Mouse (Mus musculus) embryo, embryonic 11 days (tissue): ENCODE measurements around the gene Tspan1.

Experiments used
- DNase-seq: peaks from one replicate; pipeline ENCODE4 v3.0.0-alpha.2; 2015

The Tspan1 gene

DNA sequence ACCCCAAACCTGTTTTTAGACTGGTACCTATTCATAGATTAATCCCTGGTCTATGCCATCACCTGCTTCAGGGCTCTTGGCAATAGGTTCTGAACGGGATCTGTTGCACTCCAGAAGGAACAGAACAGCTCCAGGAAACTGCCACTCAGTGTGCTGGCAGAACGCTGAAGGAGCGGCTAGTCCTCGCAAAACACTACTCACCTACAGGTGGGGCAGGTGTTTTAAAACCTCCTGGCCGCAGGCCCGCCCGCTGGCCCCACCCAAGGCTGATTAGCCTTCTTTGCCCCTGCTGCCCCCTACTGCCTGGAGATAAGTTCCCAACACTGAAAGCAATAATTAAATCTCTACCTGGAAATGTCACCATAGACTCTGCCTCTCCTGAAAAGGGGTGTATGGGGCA, at the start of gene Tspan1:
Gene Tspan1 (minus strand): TSS at position 198 of the 400 bp plus-strand sequence.
- no peak for DNase-seq

DNA sequence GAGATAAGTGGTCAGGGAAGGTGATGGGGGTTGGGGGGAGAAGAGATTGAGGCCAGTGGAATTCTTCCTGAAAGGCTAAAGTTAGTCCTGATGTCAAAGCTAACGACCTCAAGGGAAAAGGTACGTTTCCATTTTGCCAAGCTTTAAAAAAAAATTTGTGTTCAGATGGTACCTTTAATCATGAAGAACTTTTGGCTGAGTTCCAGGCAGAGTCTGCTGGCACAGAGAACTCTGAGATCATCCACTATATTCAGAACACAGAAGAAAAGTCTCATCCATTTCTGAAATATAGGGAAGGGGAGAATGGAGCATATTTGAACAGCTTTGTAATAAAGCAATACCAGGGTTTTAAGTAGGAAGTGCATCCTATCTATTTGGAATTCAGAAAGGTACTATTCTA, 49.6 kb upstream of the Tspan1 start:
- DNase-seq, result no peak

DNA sequence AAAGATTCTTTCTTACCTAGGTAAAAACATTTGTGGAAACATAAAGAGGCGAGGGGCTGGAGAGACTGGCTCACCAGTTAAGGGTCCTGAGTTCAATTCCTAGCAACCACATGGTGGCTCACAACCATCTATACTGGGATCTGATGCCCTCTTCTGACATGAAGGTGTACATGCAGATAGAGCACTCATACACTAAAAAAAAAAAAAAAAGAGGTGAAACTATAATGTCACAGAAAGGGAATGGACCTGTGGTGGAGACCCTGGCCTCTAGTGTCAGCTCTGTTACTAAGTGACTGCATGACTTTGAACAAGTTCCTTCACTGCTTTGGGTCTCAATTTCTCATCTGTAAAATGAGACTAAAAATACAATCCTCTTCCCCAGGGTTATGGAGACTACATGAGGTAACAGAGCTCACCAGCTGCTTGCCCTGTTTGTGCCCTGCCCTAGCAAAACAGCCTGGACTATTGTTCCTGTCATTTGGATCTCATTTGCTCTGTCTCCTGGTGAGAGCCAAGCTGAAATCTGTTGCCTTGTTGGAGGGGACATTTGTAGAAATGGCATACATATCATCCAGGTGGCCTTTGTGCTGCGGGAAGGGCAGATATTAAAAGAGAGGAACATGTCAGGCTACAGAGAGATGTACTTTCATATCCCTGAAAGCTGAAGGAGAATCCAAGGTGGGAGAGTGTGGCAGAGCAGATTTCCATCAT, 48.6 kb upstream of the Tspan1 start:
- no peak for DNase-seq

DNA sequence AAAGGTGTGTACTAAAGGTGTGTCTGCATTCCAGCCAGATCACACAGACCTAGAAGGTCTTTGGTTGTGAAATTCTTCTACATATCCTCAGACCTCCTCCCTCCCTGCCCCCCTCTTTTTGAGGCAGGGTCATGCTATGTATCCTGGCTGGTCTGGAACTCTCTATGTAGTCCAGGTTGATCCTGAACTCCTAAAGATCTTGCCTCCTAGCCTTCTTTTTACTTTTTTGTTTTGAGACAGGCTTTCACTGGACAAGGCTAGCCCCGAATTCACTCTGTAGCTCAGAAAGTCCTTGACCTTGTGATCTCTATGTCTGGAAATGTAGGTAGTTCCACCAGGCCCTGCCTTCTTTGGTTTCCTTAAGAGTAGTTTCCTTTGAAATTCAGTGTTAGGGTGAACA, 41.5 kb upstream of the Tspan1 start:
- DNase-seq, result no peak

DNA sequence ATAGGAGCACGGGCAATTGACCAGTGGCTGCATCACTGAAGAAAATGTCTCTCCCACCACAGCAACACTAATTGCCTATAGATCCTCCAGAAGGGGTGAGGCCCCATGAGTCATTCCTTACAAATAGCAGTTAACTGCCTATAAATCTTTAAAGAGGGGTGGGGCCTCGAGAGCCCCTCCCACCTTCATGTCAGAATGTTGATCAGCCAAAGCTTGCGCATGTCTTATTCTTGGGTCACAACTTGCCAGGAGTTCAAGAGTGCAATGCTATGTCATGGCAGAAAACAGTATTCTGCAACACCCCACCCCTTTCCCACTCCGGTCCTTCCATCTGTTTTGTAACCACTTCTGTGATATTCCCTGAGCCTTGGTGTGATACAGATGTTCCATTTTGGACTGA, 39.1 kb upstream of the Tspan1 start:
- DNase-seq, result no peak

DNA sequence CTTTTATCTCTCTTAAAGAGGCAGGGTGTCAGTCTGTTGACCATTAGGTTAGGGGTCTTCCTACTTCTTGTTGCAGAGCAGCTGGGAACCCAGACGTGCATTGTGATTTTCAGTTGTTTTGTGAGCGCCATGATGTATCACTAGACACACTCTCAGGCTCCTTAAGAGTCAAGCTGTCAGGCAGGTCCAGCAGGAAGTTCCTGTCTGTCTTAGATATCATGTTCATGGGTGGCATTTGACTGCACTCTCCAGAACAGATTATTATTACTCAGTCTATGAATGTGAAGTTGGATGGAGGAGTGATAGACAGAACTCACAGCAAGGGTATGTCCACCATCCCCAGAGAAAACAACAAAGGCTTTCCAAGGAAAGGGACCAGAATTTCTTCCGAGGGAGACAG, 37.0 kb upstream of the Tspan1 start:
- no peak for DNase-seq

DNA sequence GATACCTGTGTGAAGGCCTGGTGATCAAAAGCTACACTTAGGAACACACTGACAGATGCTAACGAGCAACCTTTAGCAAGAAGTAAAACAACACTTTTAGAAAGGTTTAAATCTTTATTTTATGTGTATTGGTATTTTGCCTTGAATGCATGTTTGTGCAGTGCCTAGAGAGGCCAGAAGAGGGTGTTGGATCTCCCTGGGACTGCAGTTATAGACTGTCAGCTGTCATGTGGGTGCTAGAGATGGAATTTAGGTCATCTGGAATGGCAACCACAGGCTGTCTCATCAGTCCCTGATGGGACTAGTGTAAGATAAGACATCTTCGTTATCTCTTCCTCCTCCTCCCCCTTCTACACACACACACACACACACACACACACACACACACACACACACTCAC, 31.0 kb upstream of the Tspan1 start:
- DNase-seq, result no peak

DNA sequence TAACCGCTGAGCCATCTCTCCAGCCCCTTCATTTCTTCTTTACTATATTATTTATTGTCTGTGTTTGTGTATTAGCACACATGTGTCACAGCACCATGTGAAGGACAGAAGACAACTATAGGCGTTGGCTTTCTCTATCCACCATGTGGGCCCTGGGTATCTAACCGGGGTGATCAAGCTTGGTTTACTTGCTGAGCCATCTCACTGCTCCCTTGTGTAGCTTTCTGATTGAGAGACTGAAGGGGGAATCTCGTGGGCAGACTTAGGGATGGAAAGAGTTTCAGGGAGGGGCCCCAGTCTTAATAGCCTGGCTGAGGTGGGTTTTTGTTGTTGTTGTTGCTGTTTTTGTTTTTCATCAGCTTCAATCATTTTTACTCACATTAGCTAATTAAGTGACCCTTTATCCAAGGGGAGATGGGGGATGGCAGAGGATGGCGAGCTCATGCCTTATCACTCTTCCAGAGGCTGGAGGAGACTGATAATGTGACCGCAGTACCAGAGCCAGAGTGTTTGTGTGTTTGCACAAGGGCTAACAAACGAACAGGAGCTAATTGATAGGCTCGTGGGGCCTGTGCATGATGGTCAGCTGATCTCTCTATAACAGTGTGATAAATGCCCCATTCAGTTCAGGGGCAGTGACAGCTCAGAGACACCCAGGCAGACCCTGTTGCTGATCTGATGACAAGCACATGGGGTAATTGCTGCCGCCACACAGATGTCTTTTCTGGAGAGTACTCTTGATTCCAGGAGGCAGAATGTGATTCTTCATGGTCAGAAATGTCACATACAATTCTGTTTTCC, 26.4 kb upstream of the Tspan1 start:
- no peak for DNase-seq

DNA sequence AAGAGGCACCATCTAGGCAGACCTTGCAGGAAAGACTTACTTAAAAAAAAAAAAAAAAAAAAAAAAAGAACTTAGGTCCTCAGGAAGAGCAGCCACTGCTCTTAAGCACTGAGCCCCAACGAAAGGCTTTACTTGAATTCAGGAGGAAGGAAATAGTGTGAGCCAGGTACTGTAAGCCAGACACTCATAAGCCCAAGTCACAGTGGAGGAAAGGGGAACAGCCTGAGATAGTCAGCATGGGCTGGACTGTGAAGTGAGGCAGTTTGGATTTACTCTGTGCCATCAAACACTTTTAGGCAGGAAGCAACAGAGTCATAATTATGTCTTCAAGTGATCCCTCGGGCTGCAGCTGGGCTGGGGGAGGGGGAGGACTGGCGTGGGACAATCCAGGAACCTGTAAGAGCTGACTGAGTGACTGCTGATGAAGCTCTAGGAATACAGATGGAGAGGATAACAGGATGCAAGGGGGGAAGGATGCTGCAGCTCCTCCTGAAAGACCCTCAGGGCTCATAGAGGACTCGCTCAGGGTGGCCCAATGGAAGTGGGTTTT, 25.0 kb upstream of the Tspan1 start:
- peak; percentile 10 for DNase-seq

DNA sequence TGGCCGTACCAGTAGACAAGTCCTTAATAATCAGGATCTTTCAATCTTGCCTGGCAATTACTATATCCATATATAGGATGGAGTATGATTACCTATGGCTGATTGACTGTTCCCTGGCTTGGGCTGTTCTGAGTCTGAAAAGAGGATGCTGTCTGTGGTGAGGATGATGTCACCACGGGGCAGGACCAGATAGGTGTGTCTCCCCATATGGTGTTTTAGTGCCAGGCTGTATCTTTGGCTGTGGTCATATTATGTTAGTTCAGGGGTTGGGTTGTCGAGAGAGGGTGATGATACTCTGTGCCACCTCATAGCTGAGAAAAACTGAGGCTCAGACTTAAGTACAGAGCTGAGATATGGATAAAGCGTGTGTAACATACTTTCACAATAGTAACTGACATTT, 17.7 kb upstream of the Tspan1 start:
- DNase-seq, result no peak

DNA sequence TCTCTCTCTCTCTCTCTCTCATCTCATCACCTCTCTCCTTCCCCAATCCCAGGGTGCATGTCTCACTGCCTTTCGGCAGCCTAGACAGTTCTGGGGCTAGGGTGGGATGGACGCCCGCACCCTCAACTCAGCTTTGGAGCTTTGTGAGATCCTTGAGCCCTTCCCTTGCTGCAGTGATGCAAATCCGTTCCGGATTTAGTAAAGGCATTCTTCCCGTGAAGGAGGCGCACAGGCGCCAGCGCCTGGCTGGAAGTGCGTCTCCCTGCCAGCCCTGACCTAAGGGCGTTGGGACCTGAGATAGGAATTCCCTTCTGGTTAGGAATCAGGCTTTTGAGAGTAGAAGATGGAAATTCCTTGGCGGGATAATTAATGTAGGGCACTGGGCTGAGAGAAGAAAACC, 15.3 kb upstream of the Tspan1 start:
- DNase-seq, result peak; percentile 56

DNA sequence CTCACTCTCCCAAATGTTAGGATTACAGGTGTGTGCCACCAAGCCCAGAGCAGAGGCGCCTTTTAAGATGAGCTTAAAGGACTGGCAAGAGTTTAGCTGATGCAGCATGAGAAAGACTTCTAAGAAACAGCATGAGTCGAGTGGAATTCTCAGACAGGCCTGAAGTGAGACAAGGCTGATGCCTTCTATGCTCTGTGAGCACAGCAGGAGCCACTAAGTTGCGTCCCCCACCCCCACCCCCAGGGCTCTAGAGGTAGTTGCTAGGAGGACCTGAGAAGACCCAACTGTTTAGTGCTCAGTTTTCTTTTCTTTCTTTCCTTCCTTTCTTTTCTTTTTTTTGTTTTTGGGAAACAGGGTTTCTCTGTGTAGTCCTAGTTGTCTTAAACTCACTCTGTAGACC, 14.7 kb upstream of the Tspan1 start:
- DNase-seq, result no peak

DNA sequence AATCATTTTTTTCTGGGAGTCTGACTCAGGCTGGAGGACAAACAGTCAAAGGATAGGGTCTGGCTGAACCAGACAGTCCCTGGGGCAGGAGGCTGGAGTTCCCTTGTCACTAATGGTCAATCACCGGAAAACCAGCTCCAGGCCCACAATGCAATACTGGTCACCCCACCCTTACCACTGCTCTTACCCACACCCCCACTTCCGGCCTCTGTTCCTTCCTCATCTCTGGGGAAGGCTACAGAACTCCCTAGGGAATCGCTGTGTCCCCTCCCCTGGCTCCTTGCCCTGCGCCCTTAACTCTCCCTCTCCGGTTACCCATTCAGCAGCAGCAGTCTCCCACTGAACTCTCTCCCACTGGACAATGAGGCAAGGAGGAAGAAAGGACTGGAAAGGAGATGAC, 9.7 kb upstream of the Tspan1 start:
- DNase-seq, result peak; percentile 23

DNA sequence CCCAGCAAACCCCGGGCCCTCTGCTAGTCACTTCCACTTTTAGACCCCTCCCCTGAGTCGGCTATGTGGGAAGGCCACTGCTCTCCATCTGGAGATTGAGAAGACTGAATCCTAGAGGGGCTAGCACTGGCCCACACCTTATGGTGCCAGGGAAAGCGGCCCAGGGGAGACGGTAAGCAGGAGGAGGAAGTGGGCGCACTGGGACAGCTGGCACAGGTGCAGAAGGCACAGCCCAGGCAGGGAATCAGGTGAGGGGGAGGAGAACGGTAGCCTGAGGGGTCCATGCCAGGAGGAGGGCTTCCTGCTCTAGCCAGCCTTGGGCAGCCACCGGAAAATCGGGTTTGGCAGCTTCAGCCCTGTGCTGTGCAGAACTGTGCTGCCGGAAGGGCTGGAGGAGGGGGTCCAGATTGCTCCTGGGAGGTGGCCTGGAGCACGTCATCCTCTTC, 9.2 kb upstream of the Tspan1 start:
- DNase-seq, result peak; percentile 62

DNA sequence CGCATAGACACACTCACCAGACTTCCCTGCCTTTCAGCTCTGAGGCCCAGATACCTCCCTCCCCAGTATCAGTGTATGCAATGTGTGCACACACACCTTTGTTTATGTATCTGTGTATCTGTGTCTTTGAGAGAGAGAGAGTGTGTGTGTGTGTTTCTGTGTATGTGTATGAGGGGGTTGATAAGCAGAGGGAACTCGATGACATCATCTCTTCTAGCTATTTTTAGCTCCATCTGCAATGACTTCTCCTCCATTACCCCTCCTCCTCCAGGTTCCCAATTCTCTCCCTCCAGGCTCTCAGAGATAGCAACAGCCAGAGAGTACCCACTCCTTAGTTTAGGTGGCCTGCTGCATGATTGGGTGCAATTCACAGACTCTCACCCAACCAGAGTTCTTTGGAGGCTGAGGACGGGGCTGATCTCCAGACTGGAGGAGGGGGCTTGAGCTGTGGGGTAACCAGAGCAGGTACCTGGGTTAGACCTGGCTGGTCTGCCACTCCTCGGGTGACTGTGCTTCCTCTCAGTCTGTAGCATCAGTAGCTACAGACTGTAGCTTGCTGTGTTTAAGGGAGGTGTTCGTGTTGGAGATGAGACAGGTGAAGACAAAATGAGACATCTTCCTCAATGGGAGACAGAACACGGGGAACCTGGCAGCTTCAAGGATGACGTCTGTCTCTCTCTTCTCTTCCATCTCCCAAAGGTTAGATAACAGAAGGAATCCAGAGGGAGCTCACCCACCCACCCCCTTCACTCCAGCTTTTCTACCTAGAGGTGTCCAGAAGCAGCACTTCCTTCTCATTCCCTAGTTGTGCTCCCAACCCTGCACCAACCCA, 8.5 kb upstream of the Tspan1 start:
- no peak for DNase-seq

DNA sequence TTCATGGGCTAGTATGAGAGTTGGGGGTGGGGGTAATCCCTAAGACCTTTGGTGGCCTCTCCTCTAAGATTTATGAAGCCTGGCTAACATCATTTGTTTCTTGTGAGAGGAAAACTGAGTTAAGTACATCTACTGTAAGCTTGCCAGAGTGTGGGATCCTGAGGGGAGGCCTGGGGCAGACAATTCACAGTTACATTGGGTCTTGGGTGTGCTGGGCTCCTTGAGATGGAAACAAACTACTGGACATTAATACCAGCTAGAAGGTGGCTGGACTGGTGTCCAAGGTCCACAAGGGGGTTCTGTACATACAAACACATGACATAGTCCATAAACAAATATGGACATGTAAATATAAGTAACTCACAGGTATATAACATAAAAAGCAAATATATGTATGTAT, 7.7 kb upstream of the Tspan1 start:
- DNase-seq, result no peak

DNA sequence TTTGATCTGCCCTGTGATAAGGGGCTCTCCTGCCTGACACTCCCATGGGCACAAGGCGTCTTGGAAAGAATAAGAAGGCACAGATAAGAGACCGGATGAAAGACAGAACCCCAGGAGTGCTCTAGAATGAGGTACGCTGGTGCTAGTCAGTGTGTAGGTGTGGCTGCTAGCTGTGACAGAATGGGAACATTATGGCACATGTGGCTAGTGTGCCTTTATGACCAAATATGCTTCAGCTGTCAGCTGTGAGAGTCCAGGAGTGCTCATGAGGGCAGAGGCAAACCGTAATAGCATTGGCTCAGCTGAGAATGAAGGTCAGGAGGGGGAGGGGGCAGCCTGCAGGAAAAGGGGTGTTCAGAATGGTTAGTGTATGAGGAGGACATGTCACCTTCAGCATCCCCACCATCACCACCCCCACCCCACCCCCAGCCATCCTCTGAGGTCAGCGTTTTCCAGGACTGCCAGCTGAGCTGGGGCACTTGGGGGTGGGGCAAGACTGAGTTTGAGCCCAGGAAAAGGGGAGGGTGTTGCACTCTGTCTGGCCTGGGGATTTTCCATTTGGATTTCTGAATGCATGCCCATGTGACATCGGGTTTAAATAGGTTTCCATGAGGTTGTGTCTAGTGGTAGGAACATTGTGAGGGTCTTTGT, 7.2 kb upstream of the Tspan1 start:
- DNase-seq, result no peak

DNA sequence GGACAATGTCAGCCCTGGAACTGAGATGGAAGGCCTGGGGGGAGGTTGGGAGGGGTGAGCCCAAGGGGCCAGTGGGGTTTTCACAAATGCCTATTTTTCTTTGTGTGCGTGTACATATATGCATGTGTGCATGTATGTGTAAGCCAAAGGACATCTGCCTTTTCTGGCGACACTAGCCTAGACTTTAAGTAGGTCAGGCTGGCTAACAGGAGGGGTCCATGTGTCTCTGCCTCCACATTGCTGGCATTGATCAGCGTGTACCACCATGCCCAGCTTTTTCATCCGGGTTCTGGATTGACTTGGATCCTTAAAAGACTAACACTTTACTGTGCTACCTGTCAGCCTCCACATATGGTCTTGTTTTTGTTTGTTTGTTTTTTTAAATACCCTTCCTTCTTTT, 6.4 kb upstream of the Tspan1 start:
- DNase-seq, result no peak

DNA sequence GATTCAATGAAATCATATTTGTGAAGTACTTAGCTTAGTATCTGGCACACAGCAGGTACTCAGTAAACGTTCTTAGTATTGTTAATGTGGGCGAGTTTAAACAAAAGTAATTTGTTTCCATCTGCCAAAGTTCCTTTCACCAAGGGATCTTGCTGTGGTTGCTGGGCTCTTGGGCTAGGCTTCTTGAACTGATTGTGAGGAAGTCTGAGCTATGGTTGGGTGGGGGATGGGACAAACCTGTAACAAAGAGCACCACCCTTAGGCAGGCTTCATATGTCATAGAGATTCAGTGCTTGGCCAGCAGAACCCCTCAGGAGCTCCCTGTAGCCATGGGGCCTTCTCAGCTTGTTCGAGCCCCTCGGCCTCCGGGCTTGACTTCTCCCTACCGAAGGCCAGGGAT, 5.7 kb upstream of the Tspan1 start, which contains the start of the genes 1700042G07Rik and Gm49337:
Gene 1700042G07Rik (plus strand): TSS at position 301 of the 400 bp plus-strand sequence.
Gene Gm49337 (plus strand): TSS at position 313 of the 400 bp plus-strand sequence.
- DNase-seq, result no peak

DNA sequence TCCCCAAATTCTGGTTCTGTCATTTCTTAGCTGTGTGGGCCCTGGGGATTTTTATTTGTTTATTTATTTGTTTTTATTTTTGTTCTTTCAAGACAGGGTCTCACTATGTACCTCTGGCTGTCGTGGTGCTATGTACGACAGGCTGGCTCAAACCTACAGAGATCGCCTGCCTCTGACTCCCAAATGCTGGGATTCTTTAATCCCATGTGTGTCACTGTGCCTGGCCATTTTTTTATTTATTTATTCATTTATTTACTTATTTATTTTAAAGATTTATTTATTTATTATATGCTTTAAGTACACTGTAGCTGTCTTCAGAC, 1.9 kb upstream of the Tspan1 start:
- no peak for DNase-seq

DNA sequence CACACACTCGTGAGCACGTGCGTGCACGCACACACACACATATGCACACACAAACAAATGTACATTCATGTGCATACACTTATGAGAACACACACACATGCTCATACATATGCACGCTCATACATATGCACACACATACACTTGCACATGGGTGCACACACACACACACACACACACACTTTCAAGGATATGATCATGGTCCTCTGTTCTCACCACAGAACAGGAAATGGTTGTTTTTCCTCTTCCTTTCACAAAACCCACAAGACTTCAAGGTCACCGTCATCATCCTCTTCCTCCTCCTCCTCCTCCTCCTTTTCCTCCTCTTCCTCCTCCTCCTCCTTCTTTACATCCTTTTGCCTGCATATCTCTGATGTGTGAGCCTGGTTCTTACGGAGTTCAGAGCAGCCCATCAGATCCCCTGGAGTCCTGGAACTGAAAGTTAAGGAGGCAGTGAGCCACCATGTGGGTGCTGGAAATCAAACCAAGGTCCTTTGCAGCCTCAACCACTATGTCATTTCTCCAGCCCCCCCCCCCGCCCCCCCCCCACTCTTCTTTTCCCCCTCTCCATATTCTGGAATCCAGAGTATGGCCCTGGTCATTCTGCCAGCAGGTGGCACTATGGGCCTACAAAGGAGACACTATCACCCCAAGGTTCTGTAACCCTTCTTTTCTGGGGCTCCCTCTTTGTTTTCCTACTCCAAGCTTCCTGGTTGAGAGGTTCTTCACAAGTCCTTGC, 1.4 kb upstream of the Tspan1 start:
- DNase-seq, result peak; percentile 79
